Mouse (Mus musculus): Measurements from ENCODE around the gene Ptprt.

GRCm38 (mm10) chr2:162507664-162508063, 153.3 kb downstream of the Ptprt start:
- TF ChIP-seq CTCF (conservative IDR thresholded peaks at IDR 0.05; ENCODE audit: insufficient read depth, insufficient read length, low read depth, low read length) (no peak), POLR2A (IDR thresholded peaks at IDR 0.05; ENCODE audit: low read depth, low read length) (no peak)

All from kidney, adult 2 months (tissue).